22 mouse cellular contexts compared by ENCODE assay signal in the genomic region with DNA sequence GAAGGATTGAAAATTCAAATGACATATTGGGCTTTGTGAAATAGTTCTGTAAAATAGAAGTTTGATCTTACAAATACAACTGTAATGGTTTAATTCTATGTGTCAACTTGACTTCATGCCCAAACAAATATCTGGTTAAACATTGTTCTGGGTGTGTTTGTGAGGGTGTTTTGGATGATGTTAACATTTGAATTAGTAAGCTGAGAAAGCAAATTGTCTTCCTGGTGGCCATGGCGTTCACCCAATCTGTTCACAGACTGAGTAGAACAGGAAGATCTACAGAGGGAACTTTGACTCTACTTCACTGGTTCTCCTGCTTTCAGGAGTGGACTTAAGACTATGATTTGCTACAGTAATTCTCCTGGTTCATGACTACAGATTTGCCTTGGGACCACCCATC.
DNase-seq lines count a peak whose midpoint lies in the region; ATAC-seq and TF ChIP-seq lines count a peak whose summit lies in the region.
"Had no signal": no experiment of that assay in that cellular context is flagged by ENCODE, and none has a peak within 500 bp of the region (broad histone marks: within the 10 kb centered on the region; RNA-seq: fewer than 3 reads in every experiment).

No protein-coding gene starts in this region.

- H3K9me3 ChIP-seq in midbrain, embryonic 11.5 days (ENCODE audit: control insufficient read depth, low read length), result no peaks in the 10 kb centered on the region
- H3K9me3 ChIP-seq in midbrain, embryonic 14.5 days (ENCODE audit: control insufficient read depth, low read length), result no peaks in the 10 kb centered on the region
- H3K9me3 ChIP-seq: embryonic facial prominence, embryonic 13.5 days; embryonic facial prominence, embryonic 15.5 days; forebrain, embryonic 10.5 days; forebrain, embryonic 12.5 days had no signal

- WGBS in midbrain, embryonic 11.5 days, result 95% methylated on average over 1 of the region's 1 CpGs
- 91% methylated on average over 1 of the region's 1 CpGs for WGBS in midbrain, embryonic 14.5 days

- ATAC-seq in midbrain, embryonic 11.5 days (ENCODE audit: low FRiP score), result no peak
- ATAC-seq in midbrain, embryonic 14.5 days (ENCODE audit: low FRiP score, low TSS enrichment), result no peak
- ATAC-seq: forebrain, embryonic 14.5 days had no signal

- H3K4me1 ChIP-seq in midbrain, embryonic 11.5 days (ENCODE audit: control insufficient read depth, insufficient read depth, low read length), result no peaks in the 10 kb centered on the region
- H3K4me1 ChIP-seq in midbrain, embryonic 14.5 days (ENCODE audit: control insufficient read depth, insufficient read depth, low read length), result no peaks in the 10 kb centered on the region
- H3K4me1 ChIP-seq: embryonic facial prominence, embryonic 13.5 days; embryonic facial prominence, embryonic 15.5 days; forebrain, embryonic 10.5 days; forebrain, embryonic 12.5 days had no signal

- peak overlapping the region; percentile 78 for H3K27ac ChIP-seq in layer of hippocampus, adult 2 months
- H3K27ac ChIP-seq in midbrain, embryonic 11.5 days (ENCODE audit: low read depth, low read length), result no peak overlapping the region
- H3K27ac ChIP-seq in midbrain, embryonic 14.5 days (replicated peaks; ENCODE audit: low read depth, low read length), result no peak overlapping the region
- H3K27ac ChIP-seq: embryonic facial prominence, embryonic 13.5 days; embryonic facial prominence, embryonic 15.5 days; forebrain, embryonic 10.5 days; forebrain, embryonic 12.5 days had no signal

- TF ChIP-seq CTCF in layer of hippocampus, adult 2 months (conservative IDR thresholded peaks at IDR 0.05), result no peak

- H3K36me3 ChIP-seq in midbrain, embryonic 11.5 days (ENCODE audit: control insufficient read depth, insufficient read depth, low read length), result no peaks in the 10 kb centered on the region
- no peaks in the 10 kb centered on the region for H3K36me3 ChIP-seq in midbrain, embryonic 14.5 days (ENCODE audit: control insufficient read depth, insufficient read depth, low read length)
- H3K36me3 ChIP-seq: embryonic facial prominence, embryonic 13.5 days; embryonic facial prominence, embryonic 15.5 days; forebrain, embryonic 10.5 days; forebrain, embryonic 12.5 days had no signal

- H3K9ac ChIP-seq in midbrain, embryonic 11.5 days (ENCODE audit: low read length), result no peak overlapping the region
- H3K9ac ChIP-seq in midbrain, embryonic 14.5 days (replicated peaks; ENCODE audit: low read length), result no peak overlapping the region
- H3K9ac ChIP-seq: embryonic facial prominence, embryonic 13.5 days; embryonic facial prominence, embryonic 15.5 days; forebrain, embryonic 12.5 days had no signal

- no peaks in the 10 kb centered on the region for H3K27me3 ChIP-seq in midbrain, embryonic 11.5 days (ENCODE audit: control insufficient read depth, insufficient read depth, low read length)
- no peaks in the 10 kb centered on the region for H3K27me3 ChIP-seq in midbrain, embryonic 14.5 days (ENCODE audit: control insufficient read depth, insufficient read depth, low read length)
- H3K27me3 ChIP-seq: embryonic facial prominence, embryonic 13.5 days; embryonic facial prominence, embryonic 15.5 days; forebrain, embryonic 12.5 days had no signal

- no peak overlapping the region for H3K4me3 ChIP-seq in layer of hippocampus, adult 2 months
- H3K4me3 ChIP-seq in midbrain, embryonic 11.5 days (ENCODE audit: low read depth, low read length), result no peak overlapping the region
- no peak overlapping the region for H3K4me3 ChIP-seq in midbrain, embryonic 14.5 days (replicated peaks; ENCODE audit: low read depth, low read length)
- H3K4me3 ChIP-seq: embryonic facial prominence, embryonic 13.5 days; embryonic facial prominence, embryonic 15.5 days; erythroblast, embryonic 14.5 days; forebrain, embryonic 10.5 days; forebrain, embryonic 12.5 days had no signal

- DNase-seq in layer of hippocampus, adult 2 months (ENCODE audit: low spot score in 2 of 2), result peak; percentile 17 to 45
- no peak for DNase-seq in layer of hippocampus, postnatal 10 days (ENCODE audit: low spot score in 2 of 2)
- DNase-seq in midbrain, embryonic 11.5 days (ENCODE audit: low spot score, missing footprints), result peak; percentile 66
- DNase-seq in midbrain, embryonic 14.5 days, result no peak
- DNase-seq in layer of hippocampus, adult 9-11 months, result peak; percentile 41
- no peak for DNase-seq in right cerebral cortex, postnatal 10 days (ENCODE audit: low spot score in 2 of 2)
- DNase-seq: adrenal gland, adult 2 months; adrenal gland, postnatal 10 days; adrenal gland, postnatal 25 days; cerebellum, adult 11 months; cerebellum, adult 18-20 months; cerebellum, adult 8-10 months; cerebellum, adult 9-11 months; cerebellum, postnatal 14 days; cerebellum, postnatal 36 days; embryo, embryonic 11 days had no signal

- H3K4me2 ChIP-seq in midbrain, embryonic 11.5 days, result no peak overlapping the region
- H3K4me2 ChIP-seq in midbrain, embryonic 14.5 days (ENCODE audit: low read length), result no peak overlapping the region
- H3K4me2 ChIP-seq: embryonic facial prominence, embryonic 13.5 days; embryonic facial prominence, embryonic 15.5 days; forebrain, embryonic 12.5 days had no signal

Comparison
In these comparisons a context has a peak if more than half of its experiments do, and no peak if none do; other contexts are left out.
1. DNase-seq: peak in layer of hippocampus, adult 2 months (2 of 2), midbrain, embryonic 11.5 days (single experiment) and layer of hippocampus, adult 9-11 months (single experiment); none in layer of hippocampus, postnatal 10 days (0 of 2), midbrain, embryonic 14.5 days (single experiment) and right cerebral cortex, postnatal 10 days (0 of 2).